Mouse (Mus musculus) A20 (cell line): ENCODE data around the gene Fxyd2.

Experiments used
- DNase-seq: peaks from one replicate; pipeline ENCODE4 v3.0.0-alpha.2; 2011; ENCODE audit warnings: low read depth, low spot score

The Fxyd2 gene

DNA sequence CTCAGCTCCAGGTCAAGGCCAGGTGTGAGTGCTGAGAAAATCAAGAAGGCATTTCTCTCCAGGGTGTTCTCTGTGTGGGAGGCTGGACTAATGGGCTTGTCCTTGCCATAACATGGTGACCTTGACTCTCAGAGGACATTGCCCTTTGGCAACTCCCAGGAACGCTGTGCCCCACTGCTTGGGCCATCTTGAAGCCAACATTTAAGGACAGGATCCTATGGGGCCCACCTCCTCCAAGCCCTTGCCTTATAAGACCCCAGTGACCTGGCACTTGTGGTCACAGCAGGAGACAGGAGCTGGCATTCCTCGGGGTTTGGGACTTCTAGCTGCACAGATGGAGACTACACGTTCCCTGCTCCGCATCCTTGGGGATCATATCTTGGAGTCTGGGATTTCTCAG lies at the start of gene Fxyd2:
TSS of gene Fxyd2 (plus strand) at position 236 of the 400 bp plus-strand sequence.
- no peak for DNase-seq

- DNase-seq = no peak
Observed at GRCm38 (mm10) chr9:45349851-45350250, 49.6 kb upstream of the Fxyd2 start.

GRCm38 (mm10) chr9:45355192-45355591 lies 44.3 kb upstream of the Fxyd2 start:
- DNase-seq = no peak

DNA sequence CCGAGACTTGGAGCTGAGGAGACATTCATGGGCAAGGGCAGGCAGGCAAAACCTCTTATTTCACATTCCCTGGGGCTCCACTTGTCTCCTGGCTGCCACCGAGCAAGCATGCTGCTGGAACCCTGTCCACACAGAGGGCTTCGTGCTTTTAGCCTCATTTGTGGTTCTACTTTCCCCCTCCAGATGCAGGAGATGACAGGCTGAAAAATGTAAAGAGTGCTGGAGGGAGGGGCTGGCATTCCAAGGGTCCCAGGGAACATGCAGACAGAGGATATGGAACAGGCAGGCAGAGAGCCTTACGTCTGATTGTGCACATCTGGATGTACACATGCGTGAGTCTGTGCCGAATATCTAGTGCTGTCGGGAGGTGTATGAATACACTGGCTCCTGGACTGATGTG lies 41.1 kb upstream of the Fxyd2 start:
- no peak for DNase-seq

DNA sequence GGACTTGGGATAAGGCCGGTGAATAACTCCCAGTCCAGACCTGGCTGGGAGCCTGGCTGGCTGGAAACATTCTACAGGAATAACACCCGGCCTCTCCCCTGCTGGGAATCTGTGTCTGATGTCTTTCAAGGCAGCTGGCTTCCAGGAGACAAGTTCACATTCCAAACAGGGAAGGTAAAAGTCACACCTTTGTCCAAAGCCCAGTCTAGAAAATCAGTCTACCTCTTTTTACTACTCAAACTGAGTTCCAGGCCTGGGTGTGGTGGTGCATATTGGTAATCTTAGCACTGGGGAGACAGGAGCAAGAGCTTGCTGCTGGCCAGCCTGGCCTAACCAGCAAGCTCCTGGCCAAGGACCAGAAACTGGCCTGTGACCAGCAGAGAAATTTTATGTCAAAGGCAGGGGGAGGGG lies 37.4 kb upstream of the Fxyd2 start:
- no peak for DNase-seq

- DNase-seq = no peak
Observed at GRCm38 (mm10) chr9:45363639-45364214, 35.7 kb upstream of the Fxyd2 start.

GRCm38 (mm10) chr9:45367716-45368115 lies 31.8 kb upstream of the Fxyd2 start:
- no peak for DNase-seq

DNA sequence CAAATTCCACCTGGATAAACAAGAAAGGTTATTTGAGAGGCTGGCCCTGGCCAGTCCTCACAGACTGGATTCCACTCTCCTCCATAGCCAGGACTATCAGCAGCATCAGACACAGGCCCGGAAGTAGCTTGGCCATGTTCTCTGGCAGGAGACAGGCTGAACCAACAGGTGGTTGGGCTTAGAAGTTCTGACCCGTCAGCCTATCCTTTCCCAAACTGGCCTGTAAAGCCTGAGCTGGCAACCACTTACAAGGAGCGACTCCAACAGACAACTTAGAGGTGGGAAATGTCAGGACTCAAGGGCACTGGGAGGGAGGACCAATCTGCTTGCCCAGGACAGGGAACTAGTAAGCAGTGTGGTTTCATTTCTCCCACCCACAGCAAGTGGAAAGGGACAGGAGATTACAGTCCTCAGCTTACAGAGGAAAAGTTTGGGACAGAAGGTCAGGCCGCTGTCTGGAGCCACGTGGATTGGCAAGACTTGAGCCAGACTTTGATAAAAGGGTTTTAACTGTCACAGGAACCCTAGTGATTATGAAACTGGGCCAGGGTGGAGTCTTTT lies 31.0 kb upstream of the Fxyd2 start:
- DNase-seq = no peak

DNA sequence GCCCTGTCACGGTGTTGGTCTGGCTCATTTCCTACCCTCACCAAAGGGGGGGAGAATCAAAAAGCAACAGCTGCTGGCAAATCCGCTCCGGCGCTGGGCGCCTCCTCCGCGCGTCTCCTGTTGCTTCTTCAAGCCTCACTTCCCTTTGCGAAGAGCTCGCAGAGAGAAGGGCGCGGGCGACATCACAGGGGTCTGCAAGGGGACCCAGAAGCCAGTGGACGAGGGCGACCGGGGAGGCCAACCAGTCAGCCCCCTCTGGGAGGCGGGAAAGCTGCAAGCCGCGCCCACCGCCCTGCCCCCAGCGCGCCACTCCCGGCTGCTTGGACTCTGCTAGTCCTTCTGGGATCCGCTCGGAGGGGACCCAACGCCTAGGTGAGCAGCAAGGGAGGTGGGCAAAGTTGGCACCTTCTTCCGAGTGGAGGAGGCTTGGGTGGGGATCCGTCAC lies 29.3 kb upstream of the Fxyd2 start, which contains the start of gene Fxyd6:
TSS of gene Fxyd6 (plus strand) at position 69 of the 445 bp plus-strand sequence.
- no peak for DNase-seq

DNA sequence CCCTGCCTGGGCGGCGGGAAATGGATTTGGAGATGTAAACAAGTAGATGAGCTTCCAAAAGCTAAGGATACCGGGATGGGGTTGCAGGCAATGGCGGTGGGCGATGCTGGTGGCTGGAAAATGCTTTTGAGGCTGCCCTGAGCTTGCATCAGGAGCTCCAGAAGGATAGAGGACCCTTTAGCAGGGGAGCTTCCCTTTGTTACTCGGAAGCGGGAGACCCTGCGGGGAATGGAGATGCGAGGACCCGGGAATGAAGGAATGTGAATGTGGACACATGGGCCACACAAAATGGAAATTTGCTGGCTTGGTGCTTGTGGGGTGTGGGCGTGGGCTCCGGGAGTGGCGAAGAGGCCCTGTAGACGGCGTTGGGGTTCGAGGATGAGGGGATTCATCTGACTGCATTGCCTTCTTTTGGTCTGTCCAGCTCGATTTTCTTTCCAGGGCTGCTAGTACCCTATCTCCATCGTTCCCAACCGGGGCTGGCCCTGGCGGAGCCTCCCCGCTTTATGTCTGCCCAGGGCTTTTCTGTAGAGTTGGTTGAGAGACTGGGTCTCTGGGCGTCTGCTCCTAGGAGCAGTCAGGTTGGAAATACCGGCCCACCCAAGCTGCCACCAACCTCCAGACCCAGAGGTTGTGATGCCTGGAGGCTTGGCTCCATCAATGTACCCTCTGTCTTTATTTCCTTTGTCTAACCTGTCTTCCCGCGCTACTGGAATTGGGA lies 28.7 kb upstream of the Fxyd2 start:
- DNase-seq = no peak

- DNase-seq = no peak
Observed at GRCm38 (mm10) chr9:45371337-45371707, 28.1 kb upstream of the Fxyd2 start.

DNA sequence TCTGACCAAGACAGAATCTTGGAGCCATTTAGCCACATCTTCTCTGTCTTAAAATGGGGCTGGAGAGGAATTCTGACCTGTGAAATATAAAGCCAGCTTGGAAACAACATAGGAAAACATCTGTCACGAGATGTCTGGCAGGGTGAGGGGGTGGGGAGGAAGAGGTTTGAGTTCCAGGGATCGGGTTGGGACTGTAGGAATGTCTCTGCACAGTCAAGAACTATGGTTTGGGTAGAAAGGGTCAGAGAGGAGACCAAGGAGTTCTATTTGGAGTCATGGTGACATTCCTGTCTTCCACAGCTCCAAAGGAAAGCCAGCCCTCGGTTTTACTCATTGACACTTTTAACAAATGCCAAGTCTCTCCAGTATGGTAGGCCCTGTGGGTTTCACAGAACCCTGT lies 25.6 kb upstream of the Fxyd2 start:
- DNase-seq = no peak

GRCm38 (mm10) chr9:45374988-45375502 lies 24.4 kb upstream of the Fxyd2 start:
- DNase-seq = no peak

- DNase-seq = no peak
Observed at GRCm38 (mm10) chr9:45376427-45376826, 23.0 kb upstream of the Fxyd2 start.

GRCm38 (mm10) chr9:45376883-45377282 lies 22.6 kb upstream of the Fxyd2 start:
- no peak for DNase-seq

GRCm38 (mm10) chr9:45380411-45381251 lies 18.8 kb upstream of the Fxyd2 start:
- no peak for DNase-seq

GRCm38 (mm10) chr9:45382336-45382735 lies 17.1 kb upstream of the Fxyd2 start:
- no peak for DNase-seq

DNA sequence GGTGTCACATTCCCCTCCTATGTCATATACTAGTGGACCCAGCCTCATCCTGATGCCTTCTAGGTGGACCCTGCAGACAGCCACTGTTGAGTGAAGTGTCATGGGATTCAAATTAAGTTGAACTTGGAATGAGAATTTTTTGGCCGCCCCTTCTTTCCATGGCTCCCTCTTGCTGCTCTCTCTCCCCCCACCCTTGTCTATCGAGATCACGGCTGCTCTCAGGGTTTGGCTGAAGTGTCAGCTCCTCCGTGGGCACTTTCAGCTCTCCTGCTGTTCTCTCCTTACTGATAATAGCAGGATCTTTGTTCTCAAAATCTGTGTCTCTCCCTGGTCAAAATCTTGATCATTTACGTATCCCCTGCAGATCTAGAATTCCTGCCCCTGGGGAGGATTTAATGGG lies 16.6 kb upstream of the Fxyd2 start:
- no peak for DNase-seq

DNA sequence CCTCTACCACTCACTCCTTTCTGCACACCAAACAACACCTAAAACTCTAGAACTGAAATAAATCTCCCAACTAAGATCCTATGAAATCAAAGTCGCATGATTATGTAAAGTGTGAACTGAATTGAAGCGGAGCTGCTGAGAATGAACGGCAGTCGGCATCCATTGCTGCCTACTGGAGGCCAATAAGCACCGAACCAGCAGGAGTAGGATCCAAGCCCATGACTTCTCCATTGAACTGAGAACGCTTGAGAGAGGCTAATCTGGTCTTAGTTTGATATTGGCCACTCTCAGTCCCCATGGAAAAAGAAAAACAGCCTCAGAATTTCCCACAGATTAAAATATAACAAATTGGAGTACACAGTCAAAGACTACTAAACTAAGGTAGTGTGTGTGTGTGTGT lies 15.6 kb upstream of the Fxyd2 start:
- DNase-seq = no peak

DNA sequence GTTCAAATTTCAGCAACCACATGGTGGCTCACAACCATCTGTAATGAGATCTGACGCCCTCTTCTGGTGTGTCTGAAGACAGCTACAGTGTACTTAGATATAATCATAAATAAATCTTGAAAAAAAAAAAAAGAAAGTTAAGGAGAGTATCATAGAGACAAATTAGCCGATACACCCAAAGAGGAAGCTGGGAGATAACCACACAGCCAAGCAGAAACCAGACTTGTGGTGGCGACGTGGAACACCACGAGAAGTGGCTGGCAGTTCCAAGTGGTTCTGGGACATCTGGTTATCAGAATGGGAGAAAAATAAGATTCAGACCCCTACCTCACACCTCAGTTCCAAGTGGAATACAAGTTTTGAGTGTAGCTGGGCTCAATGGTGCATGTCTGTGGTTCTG lies 12.8 kb upstream of the Fxyd2 start:
- no peak for DNase-seq

GRCm38 (mm10) chr9:45388385-45388994 lies 11.0 kb upstream of the Fxyd2 start:
- DNase-seq = peak; percentile 82

GRCm38 (mm10) chr9:45389596-45389995 lies 9.9 kb upstream of the Fxyd2 start:
- no peak for DNase-seq
